11 mouse cellular contexts compared by ENCODE assay signal in genomic region chr19:36706195-36706594, GRCm38 (mm10). TPM values are rescaled to one million over a fixed set of nuclear protein-coding genes. Genes with fewer than 3 reads are reported as not detected.
DNase-seq lines count a peak whose midpoint lies in the region; ATAC-seq and TF ChIP-seq lines count a peak whose summit lies in the region.
"Had no signal": no experiment of that assay in that cellular context is flagged by ENCODE, and none has a peak within 500 bp of the region (broad histone marks: within the 10 kb centered on the region; RNA-seq: fewer than 3 reads in every experiment).

No protein-coding gene starts in this region.

- peak overlapping the region; percentile 59 for H3K27ac ChIP-seq in hindbrain, embryonic 16.5 days (ENCODE audit: low read depth, low read length)
- H3K27ac ChIP-seq in hindbrain, embryonic 11.5 days (ENCODE audit: low read depth, low read length): no peak overlapping the region
- H3K27ac ChIP-seq in spleen, adult 2 months (ENCODE audit: insufficient read depth, low read length): peak overlapping the region; percentile 26; the same call in 1 of the 2 replicates
- peak overlapping the region; percentile 11; the same call in 1 of the 2 replicates for H3K27ac ChIP-seq in intestine, embryonic 16.5 days (ENCODE audit: low read length)

- WGBS in hindbrain, embryonic 16.5 days: 69% methylated on average over 6 of the region's 6 CpGs
- 76% methylated on average over 6 of the region's 6 CpGs for WGBS in hindbrain, embryonic 11.5 days
- 88% methylated on average over 6 of the region's 6 CpGs for WGBS in spleen, adult 2 months
- 35% methylated on average over 6 of the region's 6 CpGs for WGBS in intestine, embryonic 16.5 days

- no peak overlapping the region for H3K9ac ChIP-seq in hindbrain, embryonic 16.5 days (ENCODE audit: low read depth, low read length)
- H3K9ac ChIP-seq in hindbrain, embryonic 11.5 days (ENCODE audit: low read depth, low read length): no peak overlapping the region
- no peak overlapping the region for H3K9ac ChIP-seq in intestine, embryonic 16.5 days (ENCODE audit: low read depth, low read length)

- no peaks in the 10 kb centered on the region for H3K36me3 ChIP-seq in hindbrain, embryonic 16.5 days (ENCODE audit: control insufficient read depth, insufficient read depth, low read length)
- no peaks in the 10 kb centered on the region for H3K36me3 ChIP-seq in hindbrain, embryonic 11.5 days (ENCODE audit: control insufficient read depth, insufficient read depth, low read length)
- no peaks in the 10 kb centered on the region for H3K36me3 ChIP-seq in spleen, adult 2 months (ENCODE audit: control insufficient read depth, insufficient read depth, low read length)
- no peaks in the 10 kb centered on the region for H3K36me3 ChIP-seq in intestine, embryonic 16.5 days (ENCODE audit: control insufficient read depth, insufficient read depth, low read length)

- no peak for TF ChIP-seq CTCF in spleen, adult 2 months (IDR thresholded peaks at IDR 0.05; ENCODE audit: extremely low read depth, insufficient read depth, insufficient read length, insufficient replicate concordance)

- no peak for DNase-seq in hindbrain, embryonic 11.5 days (ENCODE audit: low spot score)
- DNase-seq in spleen, adult 2 months (ENCODE audit: low read depth in 1 of 2, low spot score in 2 of 2): no peak
- no peak for DNase-seq in spleen, adult 12 weeks (ENCODE audit: low spot score)
- peak; percentile 27 for DNase-seq in testis, postnatal 14 days (ENCODE audit: low spot score)
- no peak for DNase-seq in B cell, adult 2 months
- no peak for DNase-seq in urinary bladder, adult 18-20 months (ENCODE audit: low spot score in 2 of 2)
- DNase-seq: cerebellum, adult 11-12 months; embryo, embryonic 11 days; retina, postnatal 1 day had no signal

- no peak for TF ChIP-seq POLR2A in spleen, adult 2 months (IDR thresholded peaks at IDR 0.05; ENCODE audit: low read depth, low read length)

- peaks cover 7% of the 10 kb centered on the region for H3K9me3 ChIP-seq in hindbrain, embryonic 16.5 days (ENCODE audit: control insufficient read depth, low read length)
- H3K9me3 ChIP-seq in hindbrain, embryonic 11.5 days (ENCODE audit: control insufficient read depth, low read length): no peaks in the 10 kb centered on the region
- H3K9me3 ChIP-seq in intestine, embryonic 16.5 days (ENCODE audit: control insufficient read depth, low read length): no peaks in the 10 kb centered on the region

- H3K27me3 ChIP-seq in hindbrain, embryonic 16.5 days (replicated peaks; ENCODE audit: control insufficient read depth, insufficient read depth, low read length): no peaks in the 10 kb centered on the region
- no peaks in the 10 kb centered on the region for H3K27me3 ChIP-seq in hindbrain, embryonic 11.5 days (ENCODE audit: control insufficient read depth, insufficient read depth, low read length)
- H3K27me3 ChIP-seq in spleen, adult 2 months (ENCODE audit: control insufficient read depth, insufficient read depth, low read length): no peaks in the 10 kb centered on the region
- no peaks in the 10 kb centered on the region for H3K27me3 ChIP-seq in intestine, embryonic 16.5 days (replicated peaks; ENCODE audit: control insufficient read depth, insufficient read depth, low read length)

- no peaks in the 10 kb centered on the region; the same call in 1 of the 2 replicates for H3K4me1 ChIP-seq in hindbrain, embryonic 16.5 days (ENCODE audit: control insufficient read depth, insufficient read depth, low read depth, low read length)
- no peaks in the 10 kb centered on the region for H3K4me1 ChIP-seq in hindbrain, embryonic 11.5 days (replicated peaks; ENCODE audit: control insufficient read depth, insufficient read depth, low read length)
- H3K4me1 ChIP-seq in spleen, adult 2 months (ENCODE audit: control insufficient read depth, insufficient read depth, insufficient read length): no peaks in the 10 kb centered on the region
- H3K4me1 ChIP-seq in intestine, embryonic 16.5 days (ENCODE audit: control insufficient read depth, insufficient read depth, low read length): peaks cover 11% of the 10 kb centered on the region

- no peak overlapping the region for H3K4me2 ChIP-seq in hindbrain, embryonic 16.5 days (ENCODE audit: low read length)
- H3K4me2 ChIP-seq in hindbrain, embryonic 11.5 days (replicated peaks; ENCODE audit: low read depth, low read length): no peak overlapping the region
- no peak overlapping the region for H3K4me2 ChIP-seq in intestine, embryonic 16.5 days (ENCODE audit: low read depth, low read length)

- no peak for ATAC-seq in hindbrain, embryonic 16.5 days
- no peak for ATAC-seq in hindbrain, embryonic 11.5 days (ENCODE audit: low FRiP score)
- ATAC-seq in intestine, embryonic 16.5 days: peak; percentile 39; the same call in 1 of the 2 replicates

- no peak overlapping the region for H3K4me3 ChIP-seq in hindbrain, embryonic 16.5 days (ENCODE audit: low read length)
- H3K4me3 ChIP-seq in hindbrain, embryonic 11.5 days (ENCODE audit: low read depth, low read length): no peak overlapping the region
- no peak overlapping the region for H3K4me3 ChIP-seq in spleen, adult 2 months (ENCODE audit: extremely low read depth, insufficient read depth, insufficient read length)
- no peak overlapping the region for H3K4me3 ChIP-seq in intestine, embryonic 16.5 days (ENCODE audit: low read length)

RNA-seq across cellular contexts. Expression of gene Ppp1r3c, which starts 30.3 kb away (rescaled TPM):
- 27.2 and 30.6 TPM in 2 replicates for polyA plus RNA-seq in hindbrain, embryonic 16.5 days (2015; fragmentation: Nextera tagmentation; extraction: Ambion mirVana)
- polyA plus RNA-seq in hindbrain, embryonic 11.5 days (2014; fragmentation: Nextera tagmentation; extraction: Ambion mirVana): 6.4 and 7.7 TPM in 2 replicates
- polyA plus RNA-seq in spleen, adult 2 months (2012; rRNA removed): 0.42 and 0.94 TPM in 2 replicates
- polyA plus RNA-seq in intestine, embryonic 16.5 days (2015; fragmentation: Nextera tagmentation; extraction: Ambion mirVana): 10.3 and 10.5 TPM in 2 replicates
